Mouse (Mus musculus): ENCODE measurements around the gene Sardh. TPM values are rescaled to one million over a fixed set of nuclear protein-coding genes. Genes with fewer than 3 reads are reported as not detected.

Sardh gene
- polyA plus RNA-seq, 1 experiment from 2014 or later, result 6.3 TPM

DNA sequence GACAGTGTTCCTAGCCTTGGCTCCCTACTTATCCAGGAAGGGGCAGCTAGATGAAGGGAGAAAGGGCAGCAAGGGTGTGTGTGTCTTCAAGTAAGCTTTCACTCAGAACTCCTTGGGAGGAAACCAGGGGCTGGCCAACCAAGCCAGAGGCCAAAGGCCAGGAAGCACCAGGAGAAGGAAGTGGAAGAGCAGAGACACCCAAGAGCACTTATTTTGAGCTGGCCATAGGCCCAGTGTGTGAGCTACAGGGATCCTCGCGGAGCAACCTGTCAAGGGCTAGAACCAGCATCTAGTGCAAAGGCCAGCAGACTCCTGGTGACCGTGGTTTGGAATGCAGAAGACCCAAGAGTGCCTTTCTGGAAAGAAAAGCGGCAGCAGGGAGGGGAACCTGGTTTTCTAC lies 14.8 kb upstream of the Sardh start:
- no peaks in the 10 kb centered on the region for H3K4me1 ChIP-seq
- no peaks in the 10 kb centered on the region for H3K27me3 ChIP-seq
- peaks cover 18% of the 10 kb centered on the region for H3K36me3 ChIP-seq
- no peak overlapping the region for H3K4me3 ChIP-seq (replicated peaks)
- WGBS, result 78% methylated on average over 4 of the region's 4 CpGs
- no peak overlapping the region for H3K27ac ChIP-seq (replicated peaks)
- ATAC-seq (ENCODE audit: insufficient number of reproducible peaks, low FRiP score, low TSS enrichment, low read depth), result no peak
- H3K9ac ChIP-seq, result no peak overlapping the region
- no peak overlapping the region for H3K4me2 ChIP-seq (replicated peaks)
- no peaks in the 10 kb centered on the region for H3K9me3 ChIP-seq (replicated peaks)

DNA sequence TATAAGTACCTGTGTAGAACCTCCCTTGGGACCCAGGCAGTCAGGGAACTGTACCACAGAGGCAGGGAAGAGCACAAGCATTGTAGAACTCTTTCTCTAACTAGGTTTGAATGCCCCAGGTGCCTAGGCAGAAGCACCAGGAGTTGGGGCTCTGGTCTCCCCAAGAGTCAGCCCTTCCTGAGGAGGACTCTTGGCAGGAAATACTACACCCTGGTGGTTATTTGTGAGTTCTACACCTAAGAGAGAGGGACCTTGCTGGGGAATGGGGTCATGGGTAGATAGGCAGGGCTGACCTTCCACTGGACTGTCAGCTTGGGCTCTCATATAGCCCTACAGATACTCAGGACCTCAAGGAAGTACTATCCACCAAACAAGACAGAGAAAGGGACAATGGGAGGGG lies 3.3 kb upstream of the Sardh start:
- no peaks in the 10 kb centered on the region for H3K36me3 ChIP-seq
- no peak overlapping the region for H3K9ac ChIP-seq
- peaks cover 12% of the 10 kb centered on the region for H3K4me1 ChIP-seq
- H3K4me2 ChIP-seq (replicated peaks), result no peak overlapping the region
- no peaks in the 10 kb centered on the region for H3K27me3 ChIP-seq
- H3K9me3 ChIP-seq (replicated peaks), result no peaks in the 10 kb centered on the region
- no peak overlapping the region for H3K27ac ChIP-seq (replicated peaks)
- no peak overlapping the region for H3K4me3 ChIP-seq (replicated peaks)
- ATAC-seq (ENCODE audit: insufficient number of reproducible peaks, low FRiP score, low TSS enrichment, low read depth), result no peak

- H3K9me3 ChIP-seq (replicated peaks), result no peaks in the 10 kb centered on the region
- peaks cover 12% of the 10 kb centered on the region for H3K4me1 ChIP-seq
- H3K27ac ChIP-seq (replicated peaks), result peak overlapping the region; percentile 39; the same call in 1 of the 2 replicates
- H3K9ac ChIP-seq, result no peak overlapping the region
- H3K27me3 ChIP-seq, result no peaks in the 10 kb centered on the region
- no peak overlapping the region for H3K4me3 ChIP-seq (replicated peaks)
- WGBS, result 49% methylated on average over 2 of the region's 2 CpGs
- ATAC-seq (ENCODE audit: insufficient number of reproducible peaks, low FRiP score, low TSS enrichment, low read depth), result peak; percentile 52; the same call in 1 of the 2 replicates
- H3K36me3 ChIP-seq, result no peaks in the 10 kb centered on the region
- peak overlapping the region; percentile 34 for H3K4me2 ChIP-seq (replicated peaks)
Observed at GRCm38 (mm10) chr2:27247487-27247863, 662 bp downstream of the Sardh start.

DNA sequence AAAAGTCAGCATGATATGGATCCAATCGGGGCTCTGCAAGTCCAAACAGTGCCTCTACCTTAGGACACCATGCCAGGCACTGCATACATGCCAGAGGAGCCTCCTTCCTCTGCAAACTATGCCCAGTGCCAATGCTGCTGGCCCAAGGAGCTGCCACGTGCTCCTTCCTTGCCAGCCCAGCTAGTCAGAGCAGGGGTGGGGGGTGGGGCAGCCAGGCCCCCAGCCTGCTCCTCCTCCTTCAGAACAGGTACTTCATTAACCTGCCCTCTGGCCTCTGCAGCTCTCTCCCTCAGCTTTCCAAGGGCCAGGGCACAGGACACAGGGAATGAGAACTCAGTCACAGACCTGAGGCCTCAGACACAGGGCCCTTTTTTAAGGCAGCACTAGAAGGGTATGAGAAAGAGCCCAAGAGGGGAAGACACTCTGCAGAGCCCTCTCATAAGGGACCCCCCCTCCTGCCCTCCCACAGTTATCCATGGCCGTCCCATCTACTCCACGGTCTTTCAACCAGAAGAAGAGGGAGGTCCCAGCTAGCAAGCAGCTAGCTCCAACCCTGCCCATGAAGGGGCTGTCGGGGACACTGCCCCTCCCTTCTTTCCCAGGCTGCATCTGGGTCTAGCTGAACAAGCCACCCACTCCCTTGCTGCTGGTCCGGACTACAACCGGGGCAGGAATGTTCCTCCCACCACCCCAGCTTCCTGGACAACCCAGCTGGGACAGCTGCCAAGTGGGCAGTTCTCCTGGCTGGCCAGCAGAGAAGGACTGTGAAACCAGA lies 1.2 kb downstream of the Sardh start:
- no peaks in the 10 kb centered on the region for H3K27me3 ChIP-seq
- no peak overlapping the region for H3K4me3 ChIP-seq (replicated peaks)
- peak overlapping the region; percentile 34 for H3K4me2 ChIP-seq (replicated peaks)
- no peak overlapping the region for H3K9ac ChIP-seq
- peak; percentile 89 for ATAC-seq (ENCODE audit: insufficient number of reproducible peaks, low FRiP score, low TSS enrichment, low read depth)
- H3K36me3 ChIP-seq, result no peaks in the 10 kb centered on the region
- peak overlapping the region; percentile 39; the same call in 1 of the 2 replicates for H3K27ac ChIP-seq (replicated peaks)
- 35% methylated on average over 7 of the region's 7 CpGs for WGBS
- no peaks in the 10 kb centered on the region for H3K9me3 ChIP-seq (replicated peaks)
- peaks cover 12% of the 10 kb centered on the region for H3K4me1 ChIP-seq

GRCm38 (mm10) chr2:27245947-27246346 lies 2.2 kb downstream of the Sardh start:
- WGBS, result 64% methylated on average over 7 of the region's 7 CpGs
- ATAC-seq (ENCODE audit: insufficient number of reproducible peaks, low FRiP score, low TSS enrichment, low read depth), result no peak
- H3K36me3 ChIP-seq, result no peaks in the 10 kb centered on the region
- no peaks in the 10 kb centered on the region for H3K27me3 ChIP-seq
- no peak overlapping the region for H3K27ac ChIP-seq (replicated peaks)
- H3K4me1 ChIP-seq, result peaks cover 12% of the 10 kb centered on the region
- no peak overlapping the region for H3K4me3 ChIP-seq (replicated peaks)
- H3K4me2 ChIP-seq (replicated peaks), result no peak overlapping the region
- H3K9me3 ChIP-seq (replicated peaks), result no peaks in the 10 kb centered on the region
- H3K9ac ChIP-seq, result no peak overlapping the region

DNA sequence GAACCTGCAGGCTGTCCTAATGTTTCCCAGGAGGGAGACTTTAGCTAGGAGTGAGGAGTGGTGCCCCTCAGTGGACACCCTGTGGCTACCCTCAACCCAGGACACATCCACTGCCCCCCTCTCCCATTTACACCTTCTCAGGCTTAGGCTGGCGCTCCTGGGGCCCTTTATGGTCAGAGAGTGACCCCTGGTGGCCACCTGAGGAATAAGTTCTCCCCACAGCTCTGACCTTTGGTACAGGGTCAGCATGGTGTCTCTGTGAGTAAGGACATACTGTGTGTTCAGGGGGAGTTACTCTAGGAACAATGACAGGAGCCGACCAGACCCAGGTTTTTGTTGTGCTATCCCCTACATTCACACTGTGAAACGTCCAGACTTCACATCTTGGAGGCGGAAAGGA lies 10.8 kb downstream of the Sardh start:
- Histone ChIP-seq H3K4me1 (no peaks in the 10 kb centered on the region), H3K4me3 (replicated peaks) (no peak overlapping the region), H3K9me3 (replicated peaks) (no peaks in the 10 kb centered on the region), H3K27me3 (no peaks in the 10 kb centered on the region), H3K36me3 (no peaks in the 10 kb centered on the region), H3K27ac (replicated peaks) (no peak overlapping the region), H3K4me2 (replicated peaks) (no peak overlapping the region), H3K9ac (no peak overlapping the region)
- peak; percentile 15; the same call in 1 of the 2 replicates for ATAC-seq (ENCODE audit: insufficient number of reproducible peaks, low FRiP score, low TSS enrichment, low read depth)
- WGBS, result 29% methylated on average over 4 of the region's 4 CpGs

DNA sequence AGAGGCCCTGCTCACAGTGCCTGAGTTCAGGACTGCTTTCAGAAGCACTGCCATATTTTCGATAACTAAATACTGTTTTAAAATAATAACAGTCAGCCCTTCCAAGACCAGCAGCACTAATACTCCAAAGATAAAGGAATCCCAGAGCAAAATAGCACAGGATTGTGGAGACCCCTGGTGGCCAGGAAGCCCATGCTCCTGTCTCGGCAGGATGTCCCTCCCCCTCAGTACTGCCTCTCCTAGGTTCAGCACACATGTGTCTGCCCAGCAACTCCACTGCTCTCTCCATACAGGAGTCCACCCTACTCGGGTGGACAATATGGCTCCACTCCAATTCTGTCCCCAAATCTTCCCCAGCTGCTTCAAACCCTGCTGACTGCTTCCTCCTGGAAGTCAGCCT lies 12.4 kb downstream of the Sardh start:
- Histone ChIP-seq H3K9me3 (replicated peaks) (no peaks in the 10 kb centered on the region), H3K36me3 (no peaks in the 10 kb centered on the region), H3K27ac (replicated peaks) (no peak overlapping the region), H3K9ac (no peak overlapping the region), H3K4me3 (replicated peaks) (no peak overlapping the region), H3K4me1 (no peaks in the 10 kb centered on the region), H3K4me2 (replicated peaks) (no peak overlapping the region), H3K27me3 (no peaks in the 10 kb centered on the region)
- no peak for ATAC-seq (ENCODE audit: insufficient number of reproducible peaks, low FRiP score, low TSS enrichment, low read depth)
- WGBS, result 17% methylated on average over 3 of the region's 3 CpGs

DNA sequence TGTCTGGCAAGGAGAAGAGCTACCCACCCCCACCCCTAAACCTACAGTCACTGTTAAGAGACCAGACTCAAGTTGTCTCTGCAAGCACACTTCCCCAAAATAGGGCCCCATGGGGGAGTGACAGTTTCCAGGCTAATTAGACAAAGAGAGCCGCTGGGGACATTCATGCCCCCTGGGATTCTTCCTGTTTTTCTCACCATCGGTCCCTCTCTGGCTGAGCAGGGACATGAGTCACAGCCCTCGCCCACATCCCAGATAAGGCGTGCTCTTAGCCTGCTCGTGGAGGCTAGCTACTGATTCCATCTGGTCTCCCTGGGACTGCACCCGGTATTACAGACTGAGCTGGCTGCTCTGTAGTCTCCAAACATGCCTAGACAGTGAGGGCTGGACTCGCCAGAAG lies 15.8 kb downstream of the Sardh start:
- Histone ChIP-seq H3K27ac (replicated peaks) (no peak overlapping the region), H3K27me3 (no peaks in the 10 kb centered on the region), H3K4me2 (replicated peaks) (no peak overlapping the region), H3K9ac (no peak overlapping the region), H3K36me3 (no peaks in the 10 kb centered on the region), H3K9me3 (replicated peaks) (no peaks in the 10 kb centered on the region), H3K4me3 (replicated peaks) (no peak overlapping the region), H3K4me1 (no peaks in the 10 kb centered on the region)
- WGBS, result 29% methylated on average over 7 of the region's 7 CpGs
- ATAC-seq (ENCODE audit: insufficient number of reproducible peaks, low FRiP score, low TSS enrichment, low read depth), result 0 out of 2 replicates have a peak, but pooled peaks have one; percentile 20

GRCm38 (mm10) chr2:27229481-27230105 lies 18.5 kb downstream of the Sardh start:
- H3K27me3 ChIP-seq, result no peaks in the 10 kb centered on the region
- no peak overlapping the region for H3K9ac ChIP-seq
- H3K36me3 ChIP-seq, result no peaks in the 10 kb centered on the region
- WGBS, result 93% methylated on average over 2 of the region's 2 CpGs
- no peaks in the 10 kb centered on the region for H3K9me3 ChIP-seq (replicated peaks)
- no peak overlapping the region for H3K27ac ChIP-seq (replicated peaks)
- H3K4me2 ChIP-seq (replicated peaks), result no peak overlapping the region
- no peak for ATAC-seq (ENCODE audit: insufficient number of reproducible peaks, low FRiP score, low TSS enrichment, low read depth)
- no peaks in the 10 kb centered on the region for H3K4me1 ChIP-seq
- no peak overlapping the region for H3K4me3 ChIP-seq (replicated peaks)

DNA sequence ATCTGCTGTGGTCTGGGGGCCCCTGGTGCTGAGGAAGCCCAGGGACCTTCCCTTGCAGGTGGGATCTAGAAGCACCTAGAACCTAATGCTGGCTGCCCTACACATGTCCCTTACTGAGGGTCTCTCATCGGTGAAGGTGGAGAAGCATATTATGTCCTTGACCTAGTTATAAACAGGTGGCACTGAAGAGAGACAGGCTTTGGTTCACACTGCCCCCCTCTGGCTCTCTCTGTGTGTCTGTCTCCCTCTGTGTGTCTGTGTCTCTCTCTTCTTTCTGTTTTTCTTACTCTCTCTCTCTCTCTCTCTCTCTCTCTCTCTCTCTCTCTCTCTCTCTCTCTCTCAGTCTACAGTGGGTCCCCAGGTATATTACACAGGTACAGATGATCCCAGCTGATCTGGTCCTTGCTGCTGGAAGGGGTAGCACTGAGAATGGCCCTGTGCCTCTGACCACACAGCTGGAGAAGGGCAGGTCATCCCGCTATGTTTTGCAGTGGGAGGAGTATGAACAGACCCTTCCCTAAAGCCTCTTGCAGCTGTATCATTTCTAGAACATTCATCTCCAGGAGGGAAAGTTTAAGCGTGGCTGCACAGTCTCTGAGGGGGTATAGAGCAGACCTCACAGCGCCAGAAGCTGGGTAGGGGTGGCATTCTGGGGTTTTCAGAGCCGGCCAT lies 19.2 kb downstream of the Sardh start:
- H3K27ac ChIP-seq (replicated peaks), result no peak overlapping the region
- no peak for ATAC-seq (ENCODE audit: insufficient number of reproducible peaks, low FRiP score, low TSS enrichment, low read depth)
- no peak overlapping the region for H3K9ac ChIP-seq
- H3K4me2 ChIP-seq (replicated peaks), result no peak overlapping the region
- no peaks in the 10 kb centered on the region for H3K36me3 ChIP-seq
- H3K27me3 ChIP-seq, result no peaks in the 10 kb centered on the region
- no peak overlapping the region for H3K4me3 ChIP-seq (replicated peaks)
- WGBS, result 76% methylated on average over 5 of the region's 5 CpGs
- H3K4me1 ChIP-seq, result no peaks in the 10 kb centered on the region
- no peaks in the 10 kb centered on the region for H3K9me3 ChIP-seq (replicated peaks)

DNA sequence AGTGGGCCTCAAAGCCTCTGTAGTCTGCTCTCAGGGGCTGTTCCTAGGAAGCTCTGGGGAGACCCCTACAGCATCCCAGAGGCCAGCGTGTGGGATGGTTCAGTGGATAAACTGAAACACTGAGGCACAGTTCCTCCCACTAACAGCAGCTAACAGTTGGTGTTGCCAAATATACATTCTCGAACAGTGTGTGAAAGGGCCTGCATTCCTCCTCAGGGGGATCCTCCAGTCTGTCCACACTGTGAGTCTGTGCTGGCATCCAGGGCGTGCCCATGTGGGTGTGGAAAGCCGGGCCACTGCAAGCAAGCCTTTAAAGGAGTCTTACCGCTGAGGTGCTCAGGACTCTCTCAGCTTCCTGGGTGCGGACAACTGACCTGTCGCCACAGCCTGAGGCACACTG lies 21.6 kb downstream of the Sardh start:
- H3K9ac ChIP-seq, result no peak overlapping the region
- H3K4me1 ChIP-seq, result no peaks in the 10 kb centered on the region
- WGBS, result 54% methylated on average over 7 of the region's 7 CpGs
- H3K27me3 ChIP-seq, result no peaks in the 10 kb centered on the region
- no peaks in the 10 kb centered on the region for H3K9me3 ChIP-seq (replicated peaks)
- H3K36me3 ChIP-seq, result no peaks in the 10 kb centered on the region
- no peak overlapping the region for H3K4me2 ChIP-seq (replicated peaks)
- ATAC-seq (ENCODE audit: insufficient number of reproducible peaks, low FRiP score, low TSS enrichment, low read depth), result peak; percentile 46; the same call in 1 of the 2 replicates
- H3K4me3 ChIP-seq (replicated peaks), result no peak overlapping the region
- no peak overlapping the region for H3K27ac ChIP-seq (replicated peaks)

Measured in embryonic facial prominence, embryonic 15.5 days (tissue).